Mouse (Mus musculus) thymus, adult 2 months (tissue): Measurements from ENCODE around the gene Znrf1.

ENCODE experiments used
- CTCF ChIP-seq: fragments of 200-500 bp; IDR thresholded peaks from 2 replicates; pipeline ENCODE4 v1.5.1; 2012; ENCODE audit warnings: mild to moderate bottlenecking, control low read depth, low read length, moderate library complexity, borderline replicate concordance; ENCODE audit not compliant: control insufficient read depth, poor library complexity, insufficient read depth; ENCODE audit errors: extremely low read depth
- POLR2A ChIP-seq: fragments of 200-500 bp; IDR thresholded peaks from 2 replicates; pipeline ENCODE4 v1.6.1; 2012; ENCODE audit warnings: mild to moderate bottlenecking, low read length, control low read depth, moderate library complexity; ENCODE audit not compliant: control insufficient read depth, poor library complexity, insufficient read depth; ENCODE audit errors: extremely low read depth

- TF ChIP-seq CTCF (no peak), POLR2A (no peak)
These were observed 123.0 kb downstream of the Znrf1 start for GRCm38 (mm10) chr8:111658819-111659423.
